Mouse (Mus musculus) CH12F3 (cell line): Measurements from ENCODE around the gene Alk.

ENCODE experiments used
- in situ Hi-C: fragments of 300-500 bp; cut with MboI; formaldehyde crosslinking; loops from 2 replicates; pipeline ENCODE4 v1.14.3; 2020; ENCODE audit warnings: low sequenced_read_pairs

Alk gene

GRCm38 (mm10) chr17:72404813-72405212, 199.6 kb downstream of the Alk start:
- in situ Hi-C loops, result no loop called here

GRCm38 (mm10) chr17:72401861-72402260, 202.6 kb downstream of the Alk start:
- in situ Hi-C loops, result no loop called here

- in situ Hi-C loops, result no loop called here
Observed at GRCm38 (mm10) chr17:72401349-72401748, 203.1 kb downstream of the Alk start.

GRCm38 (mm10) chr17:72399331-72400059, 204.9 kb downstream of the Alk start:
- in situ Hi-C loops, result no loop called here

GRCm38 (mm10) chr17:72395956-72396355, 208.5 kb downstream of the Alk start:
- in situ Hi-C loops, result no loop called here

- in situ Hi-C loops, result no loop called here
Observed at GRCm38 (mm10) chr17:72368991-72369390, 235.4 kb downstream of the Alk start.

- in situ Hi-C loops, result no loop called here
Observed at GRCm38 (mm10) chr17:72362811-72363496, 241.5 kb downstream of the Alk start.

- in situ Hi-C loops, result no loop called here
Observed at GRCm38 (mm10) chr17:72361961-72362360, 242.5 kb downstream of the Alk start.

GRCm38 (mm10) chr17:72356759-72357302, 247.6 kb downstream of the Alk start:
- in situ Hi-C loops, result no loop called here

- in situ Hi-C loops, result no loop called here
Observed at GRCm38 (mm10) chr17:72339437-72339836, 265.0 kb downstream of the Alk start.

- in situ Hi-C loops, result no loop called here
Observed at GRCm38 (mm10) chr17:72332909-72333308, 271.5 kb downstream of the Alk start.

- in situ Hi-C loops, result no loop called here
Observed at GRCm38 (mm10) chr17:72325941-72326340, 278.5 kb downstream of the Alk start.

- in situ Hi-C loops, result no loop called here
Observed at GRCm38 (mm10) chr17:72319576-72319975, 284.9 kb downstream of the Alk start.

- in situ Hi-C loops, result no loop called here
Observed at GRCm38 (mm10) chr17:72299651-72300050, 304.8 kb downstream of the Alk start.

- in situ Hi-C loops, result no loop called here
Observed at GRCm38 (mm10) chr17:72296349-72296748, 308.1 kb downstream of the Alk start.

- in situ Hi-C loops, result no loop called here
Observed at GRCm38 (mm10) chr17:72293267-72293580, 311.2 kb downstream of the Alk start.

- in situ Hi-C loops, result no loop called here
Observed at GRCm38 (mm10) chr17:72292444-72293266, 311.8 kb downstream of the Alk start.

GRCm38 (mm10) chr17:72285961-72286360, 318.5 kb downstream of the Alk start:
- in situ Hi-C loops, result no loop called here

GRCm38 (mm10) chr17:72278296-72278695, 326.1 kb downstream of the Alk start:
- in situ Hi-C loops, result no loop called here

GRCm38 (mm10) chr17:72276778-72277177, 327.6 kb downstream of the Alk start:
- in situ Hi-C loops, result no loop called here

GRCm38 (mm10) chr17:72275391-72275904, 329.0 kb downstream of the Alk start:
- in situ Hi-C loops, result no loop called here
